Mouse (Mus musculus) forebrain, embryonic 12.5 days (tissue): ENCODE data around the gene Tmbim1. TPM values are rescaled to one million over a fixed set of nuclear protein-coding genes. Genes with fewer than 3 reads are reported as not detected.

ENCODE experiments used
- ATAC-seq: fragments of 200-750 bp; cut with Nextera tagmentation; 2 replicates; pipeline ENCODE4 v1.8.0; 2017; ENCODE audit warnings: moderate TSS enrichment; ENCODE audit not compliant: low FRiP score
- H3K27ac ChIP-seq: fragments of 300-500 bp; sonication (generic); 2 replicates; pipeline ENCODE4 v1.5.1; 2016; ENCODE audit warnings: mild to moderate bottlenecking
- H3K27me3 ChIP-seq: fragments of 300-500 bp; sonication (generic); 2 replicates; pipeline ENCODE4 v1.6.1; 2016; ENCODE audit warnings: mild to moderate bottlenecking
- H3K36me3 ChIP-seq: fragments of 300-500 bp; sonication (generic); replicated peaks from 2 replicates; pipeline ENCODE4 v1.6.1; 2016; ENCODE audit warnings: mild to moderate bottlenecking
- H3K4me1 ChIP-seq: fragments of 300-500 bp; sonication (generic); 2 replicates; pipeline ENCODE4 v1.6.1; 2016
- H3K4me2 ChIP-seq: fragments of 300-500 bp; sonication (generic); 2 replicates; pipeline ENCODE4 v1.6.1; 2016; ENCODE audit warnings: mild to moderate bottlenecking, moderate library complexity
- H3K4me3 ChIP-seq: fragments of 300-500 bp; sonication (generic); replicated peaks from 2 replicates; pipeline ENCODE4 v1.5.1; 2016; ENCODE audit warnings: mild to moderate bottlenecking
- H3K9ac ChIP-seq: fragments of 300-500 bp; sonication (generic); 2 replicates; pipeline ENCODE4 v1.6.1; 2016; ENCODE audit warnings: mild to moderate bottlenecking
- H3K9me3 ChIP-seq: fragments of 300-500 bp; sonication (generic); 2 replicates; pipeline ENCODE4 v1.6.1; 2016
- WGBS: fragments of 180-500 bp; shearing (Covaris S2); methylation state at CpG from one replicate; pipeline ENCODE4 v1.1.7; 2016; 5-methylcytosine and 5-hydroxymethylcytosine counted together
- polyA plus RNA-seq: library from polyadenylated mRNA; unstranded; fragments of >200 nt; fragmentation: Nextera tagmentation; extraction: Ambion mirVana; gene quantifications from 2 replicates; pipeline ENCODE4 v1.2.1, GENCODE M21; 2016

Gene Tmbim1
- polyA plus RNA-seq, 1 experiment from 2014 or later = 7.9 TPM

- Histone ChIP-seq H3K36me3 (peaks cover 47% of the 10 kb centered on the region), H3K27me3 (no peaks in the 10 kb centered on the region), H3K27ac (no peak overlapping the region), H3K9me3 (no peaks in the 10 kb centered on the region), H3K4me1 (peaks cover 14% of the 10 kb centered on the region), H3K4me2 (no peak overlapping the region), H3K4me3 (no peak overlapping the region), H3K9ac (no peak overlapping the region)
- 91% methylated on average over 11 of the region's 11 CpGs for WGBS
- no peak for ATAC-seq
Measured at GRCm38 (mm10) chr1:74278988-74279387, 26.4 kb downstream of the Tmbim1 start.

DNA sequence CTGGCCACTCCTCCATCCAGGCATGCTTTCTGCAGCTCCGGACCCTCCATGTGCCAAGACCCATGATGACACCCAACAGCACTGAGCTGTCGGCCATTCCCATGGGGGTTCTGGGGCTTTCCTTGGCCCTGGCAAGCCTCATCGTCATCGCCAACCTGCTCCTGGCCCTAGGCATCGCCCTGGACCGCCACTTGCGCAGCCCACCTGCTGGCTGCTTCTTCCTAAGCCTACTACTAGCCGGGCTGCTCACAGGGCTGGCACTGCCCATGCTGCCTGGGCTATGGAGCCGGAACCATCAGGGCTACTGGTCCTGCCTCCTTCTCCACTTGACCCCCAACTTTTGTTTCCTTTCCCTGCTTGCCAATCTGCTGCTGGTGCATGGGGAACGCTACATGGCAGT, 26.9 kb downstream of the Tmbim1 start, which contains the start of gene Gpbar1:
TSS of gene Gpbar1 (plus strand) at position 13 of the 400 bp plus-strand sequence.
- Histone ChIP-seq H3K27ac (no peak within 1 kb of the TSS), H3K27me3 (no peaks in the 10 kb centered on the region), H3K9ac (no peak within 1 kb of the TSS), H3K4me3 (no peak within 1 kb of the TSS), H3K36me3 (peaks cover 47% of the 10 kb centered on the region), H3K4me2 (no peak within 1 kb of the TSS), H3K9me3 (no peaks in the 10 kb centered on the region), H3K4me1 (peaks cover 10% of the 10 kb centered on the region)
- 91% methylated on average over 10 of the region's 10 CpGs for WGBS
- no peak for ATAC-seq

DNA sequence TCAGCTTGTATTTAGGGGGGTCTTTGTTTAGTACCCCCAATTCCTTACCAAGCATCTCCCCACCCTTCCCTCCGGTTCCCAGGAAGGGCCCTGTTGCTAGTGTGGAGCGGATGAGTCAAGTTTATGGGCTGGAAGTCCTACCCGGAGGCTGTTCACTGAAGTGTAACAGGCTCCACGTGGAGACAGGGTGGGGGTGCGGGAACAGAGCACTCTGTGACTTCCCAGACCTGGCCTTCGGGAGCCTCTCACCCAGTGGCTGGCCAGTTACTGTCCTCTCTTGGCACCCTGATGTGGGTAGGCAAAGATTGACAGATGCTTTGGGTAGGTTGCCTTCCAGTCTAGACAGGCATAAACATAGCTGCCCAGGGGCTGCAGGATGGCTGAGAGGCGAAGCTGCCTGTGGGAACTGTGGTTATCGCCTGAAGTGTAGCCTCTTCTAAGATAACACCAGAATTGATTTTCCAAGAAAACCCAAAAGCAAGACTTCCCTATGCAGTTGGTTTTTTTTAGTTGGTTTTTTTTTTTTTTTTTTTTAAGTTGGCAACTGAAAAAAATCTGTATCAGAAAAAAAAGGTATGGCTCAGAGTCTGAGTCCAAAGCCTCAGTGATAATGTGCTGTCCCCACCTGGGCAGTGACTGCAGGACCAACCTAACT, 27.4 kb downstream of the Tmbim1 start:
- no peak overlapping the region for H3K4me2 ChIP-seq
- H3K36me3 ChIP-seq = peaks cover 45% of the 10 kb centered on the region
- H3K4me3 ChIP-seq = no peak overlapping the region
- no peak overlapping the region for H3K27ac ChIP-seq
- H3K9ac ChIP-seq = no peak overlapping the region
- ATAC-seq = no peak
- WGBS = 72% methylated on average over 8 of the region's 8 CpGs
- H3K27me3 ChIP-seq = no peaks in the 10 kb centered on the region
- peaks cover 4% of the 10 kb centered on the region; the same call in 1 of the 2 replicates for H3K4me1 ChIP-seq
- no peaks in the 10 kb centered on the region for H3K9me3 ChIP-seq

GRCm38 (mm10) chr1:74277041-74277440, 28.4 kb downstream of the Tmbim1 start:
- no peak for ATAC-seq
- 71% methylated on average over 6 of the region's 6 CpGs for WGBS
- no peak overlapping the region for H3K9ac ChIP-seq

GRCm38 (mm10) chr1:74275015-74275414, 30.4 kb downstream of the Tmbim1 start:
- H3K27me3 ChIP-seq = no peaks in the 10 kb centered on the region
- no peaks in the 10 kb centered on the region for H3K4me1 ChIP-seq
- H3K9ac ChIP-seq = no peak overlapping the region
- ATAC-seq = no peak
- no peak overlapping the region for H3K4me2 ChIP-seq
- H3K27ac ChIP-seq = no peak overlapping the region
- H3K9me3 ChIP-seq = no peaks in the 10 kb centered on the region
- H3K4me3 ChIP-seq = no peak overlapping the region
- peaks cover 15% of the 10 kb centered on the region for H3K36me3 ChIP-seq
- WGBS = 53% methylated on average over 9 of the region's 9 CpGs

More at GRCm38 (mm10) chr1:74277041-74277440, 28.4 kb downstream of the Tmbim1 start:
- H3K4me3 ChIP-seq = no peak overlapping the region
- H3K4me2 ChIP-seq = no peak overlapping the region
- H3K27me3 ChIP-seq = no peaks in the 10 kb centered on the region
- H3K36me3 ChIP-seq = peaks cover 35% of the 10 kb centered on the region
- H3K9me3 ChIP-seq = no peaks in the 10 kb centered on the region
- no peak overlapping the region for H3K27ac ChIP-seq
- H3K4me1 ChIP-seq = no peaks in the 10 kb centered on the region

- WGBS = 87% methylated on average over 4 of the region's 4 CpGs
- H3K27ac ChIP-seq = no peak overlapping the region
- ATAC-seq = no peak
- no peak overlapping the region for H3K4me3 ChIP-seq
- H3K4me1 ChIP-seq = no peaks in the 10 kb centered on the region
- peaks cover 22% of the 10 kb centered on the region for H3K36me3 ChIP-seq
- H3K4me2 ChIP-seq = no peak overlapping the region
- no peak overlapping the region for H3K9ac ChIP-seq
- no peaks in the 10 kb centered on the region for H3K27me3 ChIP-seq
- H3K9me3 ChIP-seq = no peaks in the 10 kb centered on the region
Measured at GRCm38 (mm10) chr1:74271659-74272058, 33.8 kb downstream of the Tmbim1 start.

DNA sequence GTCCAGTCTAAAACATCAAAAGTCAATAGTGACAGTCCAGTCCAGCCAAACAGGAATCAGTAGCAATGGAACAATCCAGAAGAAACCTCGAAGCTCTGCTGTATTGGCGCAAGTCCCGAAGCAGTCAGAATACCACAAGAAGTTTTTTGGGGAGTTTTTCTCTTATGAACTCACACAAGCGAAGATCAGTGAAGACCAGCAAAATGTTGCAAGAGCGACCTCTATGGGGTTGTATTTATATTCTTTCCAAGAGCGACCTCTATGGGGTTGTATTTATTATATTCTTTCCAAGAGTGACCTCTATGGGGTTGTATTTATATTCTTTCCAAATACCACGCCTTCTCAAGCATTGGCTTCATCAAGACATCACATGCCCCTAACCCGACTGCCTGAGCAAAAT, 36.7 kb downstream of the Tmbim1 start:
- H3K36me3 ChIP-seq = peaks cover 51% of the 10 kb centered on the region
- no peak overlapping the region for H3K27ac ChIP-seq
- ATAC-seq = no peak
- H3K4me3 ChIP-seq = no peak overlapping the region
- no peaks in the 10 kb centered on the region for H3K27me3 ChIP-seq
- no peaks in the 10 kb centered on the region for H3K4me1 ChIP-seq
- H3K4me2 ChIP-seq = no peak overlapping the region
- whole genome bisulfite sequencing = 92% methylated on average over 8 of the region's 8 CpGs
- H3K9ac ChIP-seq = no peak overlapping the region
- H3K9me3 ChIP-seq = no peaks in the 10 kb centered on the region

DNA sequence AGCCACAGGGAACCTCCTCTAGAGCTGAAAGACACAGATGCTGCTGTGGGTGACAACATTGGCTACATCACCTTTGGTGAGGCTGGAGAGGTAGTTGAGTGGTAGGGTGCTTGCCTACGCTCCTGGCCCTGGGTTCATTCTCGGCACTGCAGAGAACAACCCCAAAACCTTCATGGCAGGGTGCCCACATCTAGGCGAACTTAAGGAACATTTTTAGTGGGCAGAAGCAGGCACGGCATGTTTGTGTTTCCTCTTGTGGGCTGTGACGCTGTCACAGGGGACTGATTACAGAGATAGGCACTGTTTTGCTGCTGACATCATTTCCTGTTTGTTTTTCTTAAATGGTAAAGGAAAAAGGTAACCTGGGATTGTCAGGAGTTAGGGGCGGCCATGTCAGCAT, 42.9 kb downstream of the Tmbim1 start:
- Histone ChIP-seq H3K4me3 (no peak overlapping the region), H3K9me3 (no peaks in the 10 kb centered on the region), H3K27me3 (no peaks in the 10 kb centered on the region), H3K27ac (no peak overlapping the region), H3K36me3 (peaks cover 80% of the 10 kb centered on the region), H3K4me1 (no peaks in the 10 kb centered on the region), H3K4me2 (no peak overlapping the region), H3K9ac (no peak overlapping the region)
- ATAC-seq = no peak
- WGBS = 95% methylated on average over 6 of the region's 6 CpGs

- H3K27me3 ChIP-seq = no peaks in the 10 kb centered on the region
- ATAC-seq = no peak
- H3K27ac ChIP-seq = no peak overlapping the region
- H3K4me3 ChIP-seq = no peak overlapping the region
- no peak overlapping the region for H3K9ac ChIP-seq
- H3K4me2 ChIP-seq = no peak overlapping the region
- no peaks in the 10 kb centered on the region for H3K4me1 ChIP-seq
- peaks cover 76% of the 10 kb centered on the region for H3K36me3 ChIP-seq
- no peaks in the 10 kb centered on the region for H3K9me3 ChIP-seq
- WGBS = 84% methylated on average over 4 of the region's 4 CpGs
Measured at GRCm38 (mm10) chr1:74256782-74257181, 48.6 kb downstream of the Tmbim1 start.

DNA sequence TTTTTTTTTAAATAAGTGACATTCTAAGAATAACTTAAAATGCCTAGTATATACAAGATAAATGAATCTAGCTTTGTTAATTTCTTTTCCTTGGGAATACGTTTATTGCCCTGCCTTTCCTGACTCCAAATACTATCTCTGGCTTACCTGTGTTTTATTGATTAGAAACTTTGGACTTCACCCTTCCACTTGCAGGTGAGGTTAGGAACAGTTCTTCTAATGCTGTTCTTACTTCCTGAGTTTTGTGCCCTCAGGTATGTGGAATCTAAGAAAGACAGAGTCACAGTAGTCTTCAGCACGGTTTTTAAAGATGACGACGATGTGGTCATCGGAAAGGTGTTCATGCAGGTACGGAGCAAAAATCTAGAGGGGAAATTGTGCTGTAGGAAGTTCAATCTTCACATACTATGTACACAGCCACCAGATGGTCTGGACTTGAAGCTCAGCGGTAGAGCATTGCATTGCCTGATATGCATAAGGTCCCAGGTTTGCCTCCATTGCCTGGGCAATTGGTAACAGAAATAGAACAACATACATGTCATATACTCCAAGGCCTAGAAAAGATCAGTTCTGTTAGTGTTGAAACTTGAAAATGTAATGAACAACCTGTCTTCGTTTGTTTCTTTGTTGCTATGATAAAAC, 49.6 kb downstream of the Tmbim1 start:
- ATAC-seq = no peak
- H3K27me3 ChIP-seq = no peaks in the 10 kb centered on the region
- no peak overlapping the region for H3K4me2 ChIP-seq
- H3K9ac ChIP-seq = no peak overlapping the region
- H3K4me1 ChIP-seq = no peaks in the 10 kb centered on the region
- no peak overlapping the region for H3K27ac ChIP-seq
- no peaks in the 10 kb centered on the region for H3K9me3 ChIP-seq
- H3K4me3 ChIP-seq = no peak overlapping the region
- 96% methylated on average over 8 of the region's 8 CpGs for WGBS
- H3K36me3 ChIP-seq = peaks cover 85% of the 10 kb centered on the region

GRCm38 (mm10) chr1:74250096-74250495, 55.3 kb downstream of the Tmbim1 start:
- peaks cover 66% of the 10 kb centered on the region for H3K36me3 ChIP-seq
- H3K9ac ChIP-seq = no peak overlapping the region
- no peak overlapping the region for H3K4me3 ChIP-seq
- WGBS = 93% methylated on average over 4 of the region's 4 CpGs
- no peak for ATAC-seq
- no peaks in the 10 kb centered on the region for H3K9me3 ChIP-seq
- H3K27me3 ChIP-seq = no peaks in the 10 kb centered on the region
- no peak overlapping the region for H3K27ac ChIP-seq
- no peaks in the 10 kb centered on the region for H3K4me1 ChIP-seq
- H3K4me2 ChIP-seq = no peak overlapping the region

DNA sequence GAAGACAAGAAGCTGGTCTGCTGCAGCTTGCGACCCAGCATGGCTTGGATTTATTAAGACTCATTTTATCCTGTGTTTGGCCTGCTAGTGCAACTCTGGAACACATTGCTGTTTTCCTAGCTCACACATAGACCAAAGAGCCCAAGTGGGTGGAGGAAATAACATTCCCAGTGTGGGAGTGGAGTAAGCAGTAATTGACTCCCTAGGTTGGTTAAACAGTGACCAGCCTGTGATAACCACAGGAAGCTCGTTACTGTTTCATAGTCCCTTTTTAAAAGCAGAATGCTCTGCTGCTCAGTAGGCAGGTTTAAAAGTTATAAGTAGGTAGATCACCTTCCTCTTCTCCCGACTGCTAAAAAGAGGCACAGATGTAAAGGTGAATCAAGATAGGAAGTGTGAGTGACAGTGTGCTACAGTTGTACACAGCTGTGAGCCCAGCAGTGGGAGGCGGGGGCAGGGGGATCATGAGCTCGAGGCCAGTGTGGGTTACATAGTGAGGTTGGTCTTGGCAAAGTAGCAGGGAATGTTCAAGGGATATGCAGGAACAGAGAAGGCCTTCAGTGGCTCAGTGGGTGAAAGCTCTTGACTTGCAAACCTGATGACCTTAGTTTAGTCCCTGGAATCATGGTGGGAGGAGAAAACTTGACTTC, 56.0 kb downstream of the Tmbim1 start:
- WGBS = 80% methylated on average over 5 of the region's 5 CpGs
- H3K4me2 ChIP-seq = no peak overlapping the region
- peaks cover 61% of the 10 kb centered on the region for H3K36me3 ChIP-seq
- no peak overlapping the region for H3K9ac ChIP-seq
- no peaks in the 10 kb centered on the region for H3K4me1 ChIP-seq
- no peak overlapping the region for H3K27ac ChIP-seq
- no peaks in the 10 kb centered on the region for H3K27me3 ChIP-seq
- no peak for ATAC-seq
- H3K9me3 ChIP-seq = no peaks in the 10 kb centered on the region
- H3K4me3 ChIP-seq = no peak overlapping the region
